Mouse (Mus musculus) hindbrain, embryonic 15.5 days (tissue): ENCODE data around the gene Cbx4. TPM values are rescaled to one million over a fixed set of nuclear protein-coding genes. Genes with fewer than 3 reads are reported as not detected.
A peak's percentile ranks its signal among the peaks of the same experiment; 100 is the strongest.

Experiments
- ATAC-seq: fragments of 200-750 bp; cut with Nextera tagmentation; 2 replicates; pipeline ENCODE4 v1.8.0; 2017; ENCODE audit warnings: low read depth, moderate number of reproducible peaks, moderate TSS enrichment; ENCODE audit not compliant: low FRiP score
- H3K27ac ChIP-seq: fragments of 300-500 bp; sonication (generic); replicated peaks from 2 replicates; pipeline ENCODE4 v1.5.1; 2015; ENCODE audit warnings: mild to moderate bottlenecking, inconsistent platforms
- H3K27me3 ChIP-seq: fragments of 300-500 bp; sonication (generic); 2 replicates; pipeline ENCODE4 v1.6.1; 2015; ENCODE audit warnings: control low read depth, inconsistent platforms
- H3K36me3 ChIP-seq: fragments of 300-500 bp; sonication (generic); 2 replicates; pipeline ENCODE4 v1.6.1; 2015; ENCODE audit warnings: control low read depth, inconsistent platforms
- H3K4me1 ChIP-seq: fragments of 300-500 bp; sonication (generic); replicated peaks from 2 replicates; pipeline ENCODE4 v1.6.1; 2015; ENCODE audit warnings: control low read depth, inconsistent platforms
- H3K4me2 ChIP-seq: fragments of 300-500 bp; sonication (generic); 2 replicates; pipeline ENCODE4 v1.6.1; 2015; ENCODE audit warnings: moderate library complexity, mild to moderate bottlenecking, inconsistent platforms
- H3K4me3 ChIP-seq: fragments of 300-500 bp; sonication (generic); 2 replicates; pipeline ENCODE4 v1.5.1; 2015; ENCODE audit warnings: mild to moderate bottlenecking, inconsistent platforms
- H3K9ac ChIP-seq: fragments of 300-500 bp; sonication (generic); 2 replicates; pipeline ENCODE4 v1.6.1; 2015; ENCODE audit warnings: inconsistent platforms
- H3K9me3 ChIP-seq: fragments of 300-500 bp; sonication (generic); 2 replicates; pipeline ENCODE4 v1.6.1; 2016; ENCODE audit warnings: control low read depth, inconsistent platforms
- WGBS: fragments of 180-500 bp; shearing (Covaris S2); methylation state at CpG from one replicate; pipeline ENCODE4 v1.1.7; 2015; 5-methylcytosine and 5-hydroxymethylcytosine counted together
- polyA plus RNA-seq: library from polyadenylated mRNA; unstranded; fragments of >200 nt; fragmentation: Nextera tagmentation; extraction: Ambion mirVana; gene quantifications from 2 replicates; pipeline ENCODE4 v1.2.1, GENCODE M21; 2015

Cbx4 gene
- polyA plus RNA-seq, 1 experiment from 2014 or later = 23.2 TPM

DNA sequence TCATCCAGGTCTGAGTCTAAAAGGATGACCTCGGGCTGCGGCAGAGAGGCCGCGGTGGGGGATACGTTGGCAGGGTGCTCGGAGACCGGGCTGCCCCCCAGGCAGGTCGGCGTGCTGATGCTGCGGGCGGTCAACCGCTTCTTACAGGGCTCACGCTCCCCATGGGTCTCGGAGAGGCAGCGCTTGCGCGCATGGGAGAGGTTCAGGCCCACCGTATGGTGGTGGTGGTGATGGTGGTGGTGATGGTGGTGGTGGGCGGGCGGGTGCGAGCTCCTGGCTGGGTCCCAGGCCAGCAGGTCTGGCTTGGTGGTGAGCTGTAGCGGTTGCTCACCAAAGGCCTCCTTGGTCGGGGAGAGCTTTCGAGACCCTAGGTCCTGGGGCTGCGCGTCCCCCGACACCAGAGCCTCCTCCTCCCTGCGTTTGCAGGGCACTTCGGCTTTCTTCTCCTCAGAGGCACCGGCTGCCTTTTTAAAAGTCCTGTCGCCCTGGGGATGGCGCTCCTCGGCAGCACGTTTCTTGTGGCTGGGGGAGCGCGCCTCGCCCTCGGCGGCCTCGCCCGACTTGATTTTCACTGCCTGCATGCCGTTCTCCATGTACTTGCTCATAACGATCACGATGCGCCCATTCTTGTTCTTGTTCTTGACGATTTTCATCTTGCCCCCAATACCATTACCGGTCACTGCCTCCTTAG, 4.7 kb downstream of the Cbx4 start:
- Histone ChIP-seq H3K4me2 (peak overlapping the region; percentile 39), H3K36me3 (peaks cover 21% of the 10 kb centered on the region), H3K9ac (no peak overlapping the region), H3K4me3 (peak overlapping the region; percentile 9; the same call in 1 of the 2 replicates), H3K27ac (no peak overlapping the region), H3K27me3 (peaks cover 13% of the 10 kb centered on the region), H3K9me3 (no peaks in the 10 kb centered on the region), H3K4me1 (peaks cover 70% of the 10 kb centered on the region)
- 29% methylated on average over 42 of the region's 47 CpGs for WGBS
- no peak for ATAC-seq

DNA sequence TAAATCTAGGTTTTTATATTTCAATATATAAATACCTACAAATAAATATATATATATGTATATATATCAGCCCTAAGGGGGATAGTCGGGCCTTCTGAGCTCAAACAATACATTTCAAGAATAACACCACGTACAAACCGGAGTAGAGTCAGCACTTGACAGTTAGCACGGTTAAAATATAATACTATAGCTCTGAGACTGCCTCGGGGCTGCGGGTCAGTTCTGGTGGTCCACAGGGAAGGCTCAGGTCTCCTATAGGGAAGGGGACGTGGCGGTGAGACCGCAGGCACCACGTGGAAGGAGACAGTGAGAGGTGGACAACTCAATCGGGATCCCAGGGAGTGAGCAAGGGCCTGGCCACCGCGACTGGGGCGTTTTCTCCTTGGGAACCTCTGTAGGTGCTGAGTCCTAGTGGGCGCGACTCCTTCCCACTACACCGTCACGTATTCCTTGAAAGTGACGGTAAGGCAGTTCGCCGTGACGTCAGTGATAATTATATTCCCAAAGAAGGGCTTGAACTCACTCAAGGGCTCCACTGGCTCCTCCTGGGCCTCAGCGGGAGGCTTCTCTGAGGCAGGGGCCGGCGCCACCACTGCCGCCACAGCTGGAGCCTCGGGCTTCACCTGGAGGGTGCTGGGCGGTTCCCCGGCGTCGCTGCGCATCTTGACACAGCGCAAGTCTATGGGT, 5.4 kb downstream of the Cbx4 start:
- H3K4me2 ChIP-seq = peak overlapping the region; percentile 39
- H3K4me1 ChIP-seq = peaks cover 69% of the 10 kb centered on the region
- H3K36me3 ChIP-seq = peaks cover 21% of the 10 kb centered on the region
- H3K27ac ChIP-seq = no peak overlapping the region
- H3K4me3 ChIP-seq = peak overlapping the region; percentile 9; the same call in 1 of the 2 replicates
- H3K27me3 ChIP-seq = peaks cover 13% of the 10 kb centered on the region
- H3K9ac ChIP-seq = no peak overlapping the region
- no peaks in the 10 kb centered on the region for H3K9me3 ChIP-seq
- ATAC-seq = no peak
- 36% methylated on average over 33 of the region's 33 CpGs for WGBS

DNA sequence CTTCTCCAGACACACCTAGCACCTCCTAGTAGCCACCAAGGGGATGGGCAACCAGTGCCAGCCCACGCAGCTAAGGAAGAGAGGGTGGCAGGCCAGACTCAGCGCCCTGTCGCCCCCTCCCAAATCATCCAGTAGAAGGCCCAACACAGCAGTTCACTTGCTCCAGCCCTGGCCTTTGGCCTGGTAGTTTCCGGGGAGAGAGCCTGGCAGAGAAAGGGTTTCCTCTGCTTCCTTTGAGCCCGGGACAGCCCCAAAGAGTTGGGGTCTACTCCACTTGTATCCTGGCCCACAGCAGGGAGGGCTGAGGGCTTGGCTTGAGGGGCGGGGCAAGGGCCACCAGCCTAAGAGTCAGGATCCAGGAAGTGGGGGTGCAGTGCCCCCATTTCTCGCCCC, 6.6 kb downstream of the Cbx4 start:
- peak overlapping the region; percentile 45 for H3K4me2 ChIP-seq
- H3K9ac ChIP-seq = peak overlapping the region; percentile 23; the same call in 1 of the 2 replicates
- 41% methylated on average over 7 of the region's 7 CpGs for WGBS

DNA sequence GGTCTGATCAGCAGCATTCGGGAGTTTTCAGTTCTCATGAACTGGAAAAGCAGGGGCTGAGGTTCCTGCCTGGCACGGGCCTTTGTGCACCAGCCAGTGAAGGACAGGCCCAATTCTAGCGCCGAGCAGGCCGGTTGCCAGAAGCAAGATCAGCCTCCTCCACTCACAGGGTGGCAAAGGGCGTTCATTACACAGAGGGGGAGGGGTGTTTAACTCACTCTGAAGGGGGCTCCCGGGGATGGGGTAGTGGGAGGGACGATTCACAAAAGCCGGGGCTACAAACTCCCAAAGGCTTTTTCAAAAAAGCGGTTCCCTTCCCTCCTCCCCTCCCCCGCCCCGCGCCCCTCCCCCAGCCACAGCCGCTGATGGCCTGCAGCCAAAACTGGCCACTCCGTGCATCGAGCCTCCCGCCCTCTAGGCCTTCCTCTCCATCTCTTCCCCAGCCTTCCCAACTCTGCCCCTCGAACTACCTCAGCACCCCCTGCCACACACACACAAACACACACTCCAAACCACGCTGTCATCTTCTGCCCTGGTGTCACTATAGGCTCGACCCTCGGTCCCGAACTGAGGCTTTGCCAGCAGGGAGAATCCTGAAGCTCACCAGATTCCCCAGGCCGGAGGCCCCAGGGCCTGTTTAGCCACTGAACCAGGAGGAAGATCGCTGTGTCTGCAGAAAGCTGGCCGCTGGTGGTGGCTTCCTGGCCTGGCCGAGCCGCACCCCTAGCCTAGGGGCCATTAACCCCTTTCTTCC, 7.2 kb downstream of the Cbx4 start:
- Histone ChIP-seq H3K36me3 (peaks cover 21% of the 10 kb centered on the region), H3K4me1 (peaks cover 67% of the 10 kb centered on the region), H3K27me3 (peaks cover 13% of the 10 kb centered on the region), H3K27ac (peak overlapping the region; percentile 71), H3K4me3 (peak overlapping the region; percentile 17), H3K9me3 (no peaks in the 10 kb centered on the region), H3K4me2 (peak overlapping the region; percentile 45), H3K9ac (peak overlapping the region; percentile 23; the same call in 1 of the 2 replicates)
- ATAC-seq = peak; percentile 76
- WGBS = 9% methylated on average over 21 of the region's 27 CpGs

More for the DNA sequence above, 6.6 kb downstream of the Cbx4 start:
- Histone ChIP-seq H3K9me3 (no peaks in the 10 kb centered on the region), H3K27me3 (peaks cover 13% of the 10 kb centered on the region), H3K4me3 (peak overlapping the region; percentile 17), H3K27ac (peak overlapping the region; percentile 71), H3K4me1 (peaks cover 67% of the 10 kb centered on the region), H3K36me3 (peaks cover 21% of the 10 kb centered on the region)
- ATAC-seq = no peak

DNA sequence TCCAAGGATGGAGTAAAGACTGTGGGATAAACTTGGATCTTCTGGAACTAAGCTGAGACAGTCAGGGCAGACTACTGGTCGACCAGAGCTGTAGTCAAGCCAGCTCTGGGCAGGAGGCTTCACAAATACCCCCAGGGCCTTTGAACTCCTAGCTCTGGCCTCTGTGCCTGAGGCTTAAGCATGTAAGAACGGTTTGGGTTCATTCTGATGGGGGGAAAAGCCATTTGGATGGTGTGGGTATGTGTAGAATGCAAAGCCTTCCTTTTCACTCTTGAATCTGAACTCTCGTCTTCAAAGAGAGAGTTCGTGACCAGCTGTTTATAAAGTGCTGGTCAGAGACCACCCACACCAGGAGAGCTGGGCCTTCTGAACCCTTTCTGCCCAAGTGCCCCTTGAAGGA, 8.3 kb downstream of the Cbx4 start:
- peaks cover 21% of the 10 kb centered on the region for H3K36me3 ChIP-seq
- H3K27ac ChIP-seq = peak overlapping the region; percentile 71; the same call in 1 of the 2 replicates
- no peak for ATAC-seq
- H3K4me3 ChIP-seq = no peak overlapping the region
- no peaks in the 10 kb centered on the region for H3K9me3 ChIP-seq
- peaks cover 12% of the 10 kb centered on the region for H3K27me3 ChIP-seq
- H3K4me1 ChIP-seq = peaks cover 67% of the 10 kb centered on the region
- 77% methylated on average over 4 of the region's 4 CpGs for WGBS
- H3K9ac ChIP-seq = no peak overlapping the region
- H3K4me2 ChIP-seq = no peak overlapping the region

DNA sequence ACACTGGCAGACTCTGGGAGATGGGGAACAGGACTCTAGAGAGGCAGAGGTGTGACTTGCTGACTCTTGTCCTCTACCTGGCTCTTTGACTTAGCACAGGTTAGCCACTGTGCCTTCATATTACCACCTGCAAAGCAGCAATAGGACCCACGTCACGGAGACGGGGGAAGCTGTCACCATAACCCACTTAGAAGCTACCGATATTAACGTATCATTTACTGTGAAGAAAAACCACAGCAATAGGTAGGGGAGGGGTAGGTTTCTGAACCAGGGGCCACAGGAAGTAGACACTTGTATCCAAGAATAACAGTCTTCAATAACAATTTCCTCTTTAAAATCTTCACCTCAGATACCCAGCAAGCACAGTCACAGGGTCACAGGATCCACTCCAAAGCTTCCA, 10.2 kb downstream of the Cbx4 start:
- H3K27me3 ChIP-seq = no peaks in the 10 kb centered on the region
- no peak overlapping the region for H3K27ac ChIP-seq
- no peak for ATAC-seq
- no peak overlapping the region for H3K4me3 ChIP-seq
- no peak overlapping the region for H3K4me2 ChIP-seq
- 92% methylated on average over 5 of the region's 5 CpGs for WGBS
- no peaks in the 10 kb centered on the region for H3K9me3 ChIP-seq
- no peak overlapping the region for H3K9ac ChIP-seq
- peaks cover 4% of the 10 kb centered on the region for H3K36me3 ChIP-seq
- peaks cover 48% of the 10 kb centered on the region for H3K4me1 ChIP-seq

DNA sequence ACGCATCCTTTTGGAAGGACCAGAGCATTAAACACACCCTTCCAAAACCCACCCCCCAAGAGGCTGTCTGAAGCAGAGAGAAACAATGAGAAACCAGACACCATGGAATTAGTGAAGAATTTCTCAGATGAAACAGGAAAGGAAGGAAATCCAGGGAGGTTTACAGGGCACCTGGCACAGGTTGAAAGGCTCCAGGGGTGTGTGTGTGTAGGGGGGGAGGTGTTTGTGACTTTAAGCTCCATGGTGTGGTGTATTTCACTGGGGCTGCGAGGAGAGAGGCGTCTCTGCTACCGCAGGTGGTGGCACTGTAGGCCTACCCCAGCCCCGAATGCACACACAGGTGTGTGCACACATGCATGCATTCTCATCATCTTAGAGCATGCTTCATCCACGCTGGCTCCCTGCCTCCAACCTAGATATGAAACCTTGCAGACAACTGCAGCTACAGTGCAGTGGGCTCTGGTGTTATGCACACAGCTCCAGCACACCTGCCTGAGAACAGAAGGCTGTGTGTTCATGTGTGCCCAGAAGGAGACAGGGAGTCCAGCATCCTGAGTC, 12.1 kb downstream of the Cbx4 start:
- no peak for ATAC-seq
- Histone ChIP-seq H3K27me3 (no peaks in the 10 kb centered on the region), H3K36me3 (no peaks in the 10 kb centered on the region), H3K9ac (no peak overlapping the region), H3K4me2 (no peak overlapping the region), H3K27ac (peak overlapping the region; percentile 62), H3K4me1 (peaks cover 31% of the 10 kb centered on the region), H3K4me3 (no peak overlapping the region), H3K9me3 (no peaks in the 10 kb centered on the region)
- WGBS = 64% methylated on average over 6 of the region's 6 CpGs

DNA sequence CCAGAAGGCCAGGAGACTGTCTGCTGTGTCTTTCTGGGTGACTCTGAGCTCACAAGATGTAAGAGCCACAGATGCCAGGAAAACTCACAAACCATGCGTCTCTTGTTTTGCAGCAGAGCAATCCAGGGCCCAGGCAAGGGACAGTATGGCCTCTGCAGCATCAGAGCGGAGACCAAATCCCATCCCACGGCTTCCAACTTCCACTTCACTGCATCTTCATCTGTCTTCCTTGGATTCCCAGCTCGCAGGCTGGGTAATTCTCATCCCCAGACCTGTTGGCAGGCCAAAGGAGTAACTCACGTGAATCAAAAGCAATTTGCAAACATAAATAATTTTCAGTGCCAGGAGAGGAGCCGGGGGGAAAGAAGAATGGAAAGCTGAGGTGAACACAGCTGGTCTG, 13.0 kb downstream of the Cbx4 start:
- Histone ChIP-seq H3K27me3 (no peaks in the 10 kb centered on the region), H3K36me3 (no peaks in the 10 kb centered on the region), H3K9me3 (no peaks in the 10 kb centered on the region), H3K9ac (no peak overlapping the region), H3K4me3 (no peak overlapping the region), H3K4me2 (no peak overlapping the region), H3K27ac (0 out of 2 replicates have a peak overlapping the region, but pooled peaks have one; percentile 10), H3K4me1 (peaks cover 21% of the 10 kb centered on the region)
- 56% methylated on average over 6 of the region's 6 CpGs for WGBS
- ATAC-seq = no peak

DNA sequence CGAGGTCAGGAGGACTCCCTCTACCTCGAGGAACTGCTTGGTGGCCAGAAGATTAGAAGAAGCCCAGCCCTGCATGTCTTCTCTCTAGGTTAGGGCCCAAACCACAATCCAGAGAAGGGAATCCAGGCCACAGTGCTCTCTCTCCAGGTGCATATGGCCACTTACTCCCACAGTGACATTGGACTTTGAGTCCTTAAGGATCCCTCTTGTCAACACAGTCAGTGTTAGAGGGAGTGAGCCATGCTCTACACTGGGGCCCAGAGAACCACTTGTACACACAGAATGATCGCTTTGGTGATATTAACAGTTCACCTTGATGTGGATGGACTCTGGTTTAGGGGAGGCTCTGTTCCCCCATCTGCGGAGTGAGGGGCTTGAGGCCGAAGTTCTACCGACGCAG, 13.8 kb downstream of the Cbx4 start:
- no peak overlapping the region for H3K9ac ChIP-seq
- no peaks in the 10 kb centered on the region for H3K36me3 ChIP-seq
- H3K27me3 ChIP-seq = no peaks in the 10 kb centered on the region
- no peak overlapping the region for H3K4me2 ChIP-seq
- no peaks in the 10 kb centered on the region for H3K9me3 ChIP-seq
- no peak overlapping the region for H3K27ac ChIP-seq
- WGBS = 87% methylated on average over 7 of the region's 7 CpGs
- H3K4me3 ChIP-seq = no peak overlapping the region
- H3K4me1 ChIP-seq = peaks cover 19% of the 10 kb centered on the region
- ATAC-seq = no peak

DNA sequence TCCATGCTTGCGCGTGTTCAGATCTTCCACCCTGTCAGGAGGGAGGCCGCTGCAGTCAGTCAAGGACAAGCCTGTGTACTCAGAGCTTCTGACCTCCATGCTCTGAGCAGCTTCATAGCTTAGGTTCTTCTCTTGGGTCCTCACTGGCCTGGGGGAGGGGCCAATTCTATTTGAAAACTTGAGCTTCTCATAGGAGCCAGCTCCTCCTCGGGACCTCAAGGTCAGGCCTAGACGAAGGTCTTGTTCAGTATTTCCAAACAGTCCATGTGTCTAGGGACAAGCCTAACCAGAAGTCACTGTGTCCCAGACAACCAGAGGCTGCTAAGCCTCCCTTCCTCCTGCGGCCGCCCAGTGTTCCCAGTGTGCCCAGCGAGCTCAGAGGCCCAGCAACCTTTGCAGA, 19.2 kb downstream of the Cbx4 start:
- Histone ChIP-seq H3K9me3 (no peaks in the 10 kb centered on the region), H3K4me1 (no peaks in the 10 kb centered on the region), H3K9ac (no peak overlapping the region), H3K27ac (no peak overlapping the region), H3K4me3 (no peak overlapping the region), H3K4me2 (no peak overlapping the region), H3K36me3 (no peaks in the 10 kb centered on the region), H3K27me3 (peaks cover 8% of the 10 kb centered on the region; the same call in 1 of the 2 replicates)
- ATAC-seq = no peak
- 78% methylated on average over 8 of the region's 8 CpGs for WGBS

DNA sequence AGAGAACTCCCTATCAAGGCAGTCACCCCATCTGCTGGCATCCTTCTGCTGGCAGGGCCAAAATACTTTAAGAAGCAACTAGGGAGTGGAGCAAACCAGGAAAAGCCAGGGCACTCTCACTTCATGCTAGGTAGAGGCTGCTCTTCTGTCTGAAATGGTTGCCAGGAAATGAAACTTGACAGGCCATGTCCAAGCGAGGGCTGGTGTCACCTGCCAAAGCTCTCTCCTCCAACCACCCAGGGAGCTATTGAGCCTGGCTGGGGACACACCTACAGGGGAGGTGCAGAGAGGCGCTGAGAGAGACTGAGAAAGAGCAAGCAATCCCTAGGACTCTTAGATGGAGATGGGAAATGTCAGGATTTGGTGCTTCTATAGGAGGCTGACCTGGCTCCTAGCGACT, 26.8 kb downstream of the Cbx4 start:
- ATAC-seq = no peak
- Histone ChIP-seq H3K9ac (no peak overlapping the region), H3K27me3 (peaks cover 39% of the 10 kb centered on the region), H3K4me1 (peaks cover 41% of the 10 kb centered on the region), H3K4me3 (no peak overlapping the region; the same call in 1 of the 2 replicates), H3K4me2 (no peak overlapping the region; the same call in 1 of the 2 replicates), H3K9me3 (no peaks in the 10 kb centered on the region), H3K36me3 (no peaks in the 10 kb centered on the region), H3K27ac (no peak overlapping the region)
- WGBS = 17% methylated on average over 3 of the region's 3 CpGs
